Mouse (Mus musculus): Measurements from ENCODE around the gene Foxn3.

The Foxn3 gene

DNA sequence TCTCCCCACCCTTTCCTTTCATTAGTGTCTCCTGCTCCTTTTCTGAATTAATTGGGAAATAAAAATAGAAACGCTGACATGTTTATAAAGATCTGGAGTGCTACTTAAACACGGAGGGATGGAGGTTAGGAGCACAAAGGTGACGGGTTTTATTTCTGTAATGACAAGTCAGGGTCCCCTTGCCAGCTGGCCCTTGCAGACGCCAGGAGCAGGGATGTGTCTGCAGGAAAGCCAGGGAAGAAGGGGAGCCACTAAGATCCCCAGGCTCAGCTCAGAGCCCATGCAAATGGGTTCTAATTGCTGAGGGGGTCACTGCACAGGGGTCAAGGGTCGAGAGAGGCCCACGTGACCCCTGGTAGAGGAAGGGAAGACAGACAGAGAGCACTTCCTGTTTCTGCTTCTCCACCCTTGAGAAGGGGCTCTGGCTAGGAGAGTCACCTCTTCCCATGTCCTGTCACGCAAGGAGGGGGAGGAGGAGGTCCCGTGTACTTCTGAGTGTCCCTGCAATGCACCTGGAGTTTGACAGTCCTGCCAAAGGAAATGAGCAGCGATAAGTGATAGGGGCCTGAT, 36.7 kb downstream of the Foxn3 start:
- DNase-seq (ENCODE audit: low spot score) = peak; percentile 24

DNA sequence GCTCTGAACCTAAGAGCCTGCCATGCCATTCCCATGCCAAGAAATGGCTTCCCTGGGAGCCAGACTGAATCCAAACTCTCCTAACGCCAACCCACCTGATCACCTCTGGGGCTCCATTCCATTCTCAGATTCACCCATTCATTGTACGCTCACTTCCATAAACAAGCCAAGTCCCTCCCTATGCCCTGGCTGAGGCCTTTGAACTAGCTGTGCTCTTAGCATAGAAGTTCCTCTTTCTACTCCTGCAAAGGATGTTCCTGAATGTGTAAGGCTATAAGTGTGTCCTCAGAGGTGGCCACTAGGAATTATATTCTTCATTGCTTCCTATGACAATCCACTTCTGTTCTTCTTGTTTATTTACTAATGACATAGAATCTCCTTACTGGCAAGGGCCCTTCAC, 40.5 kb downstream of the Foxn3 start:
- no peak for DNase-seq (ENCODE audit: low spot score)

DNA sequence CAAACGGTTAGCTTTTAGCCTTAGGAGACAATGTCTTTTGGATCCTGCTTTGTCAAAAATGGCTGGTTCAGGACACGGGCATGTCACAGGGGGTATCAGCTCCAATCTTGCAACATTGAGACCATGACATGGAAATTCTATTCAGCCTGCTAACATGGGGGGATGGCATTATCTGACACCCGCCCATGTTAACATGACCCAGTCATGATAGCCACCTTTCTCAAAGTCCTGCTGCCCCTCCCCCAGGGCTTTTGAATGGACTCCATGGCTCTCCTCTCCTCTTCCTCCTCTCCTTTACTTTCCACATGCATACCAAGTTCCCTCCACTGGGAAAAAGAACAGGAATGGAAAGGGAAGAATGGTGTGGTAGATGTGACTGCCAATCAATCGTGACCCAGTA, 43.5 kb downstream of the Foxn3 start:
- no peak for DNase-seq (ENCODE audit: low spot score)

DNA sequence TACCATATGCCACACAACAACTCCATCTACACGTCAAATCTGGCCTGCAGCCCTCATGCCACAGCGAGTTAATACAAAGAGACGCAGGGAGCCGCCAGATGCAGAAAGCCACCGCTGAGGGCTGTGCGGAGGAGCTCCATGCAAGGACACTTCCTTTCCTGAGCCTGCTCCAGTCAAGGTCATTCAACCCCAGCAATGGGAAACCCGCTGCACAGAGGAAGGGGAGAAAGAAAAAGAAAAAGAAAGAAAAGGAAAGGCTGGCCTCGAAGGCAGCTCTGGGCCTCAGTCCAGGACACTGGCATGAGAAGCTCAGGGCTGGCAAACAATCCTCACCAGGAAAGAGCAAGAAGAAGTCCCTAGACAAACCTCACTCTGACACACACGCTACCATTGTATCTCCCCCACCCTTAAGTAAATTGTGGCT, 44.2 kb downstream of the Foxn3 start:
- DNase-seq (ENCODE audit: low spot score) = no peak

DNA sequence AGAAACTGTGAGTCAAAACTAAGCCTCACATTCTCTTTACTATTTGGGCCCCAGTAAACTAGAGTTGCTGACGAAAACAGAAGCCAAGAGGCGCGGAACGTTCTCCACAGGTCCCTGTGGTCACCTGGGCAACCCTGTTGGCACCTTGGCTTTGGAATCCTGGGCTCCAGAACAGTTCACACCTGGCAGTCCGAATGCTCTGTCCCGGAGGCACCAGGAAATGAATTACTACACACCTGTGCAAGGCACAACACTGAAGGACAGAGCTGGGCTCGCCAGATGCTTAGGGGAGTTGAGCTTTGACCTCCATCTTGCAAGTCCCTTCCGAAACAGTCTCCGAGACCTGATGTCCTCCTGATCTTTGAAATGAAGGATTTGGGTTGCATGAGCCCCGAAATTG, 44.7 kb downstream of the Foxn3 start:
- DNase-seq (ENCODE audit: low spot score) = no peak

DNA sequence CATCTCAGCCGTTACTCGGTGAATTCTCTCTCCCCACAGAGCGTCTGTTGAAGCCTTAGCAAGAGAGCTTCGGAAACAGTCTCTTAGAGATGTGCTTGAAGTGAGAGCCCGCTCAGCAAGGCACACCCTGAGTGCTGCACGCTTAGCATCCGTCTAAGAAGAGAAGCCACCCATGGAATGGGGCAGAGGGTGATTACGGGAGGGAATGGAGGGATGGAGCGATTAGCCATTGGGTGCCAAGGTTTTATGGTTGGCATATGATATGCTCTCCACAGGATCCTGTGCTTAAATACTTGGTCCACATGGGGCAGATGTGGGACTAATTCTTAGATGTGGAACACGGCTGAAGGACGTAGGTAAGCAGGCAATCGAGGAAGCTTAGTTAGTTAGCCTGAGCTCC, 45.3 kb downstream of the Foxn3 start:
- no peak for DNase-seq (ENCODE audit: low spot score)

DNA sequence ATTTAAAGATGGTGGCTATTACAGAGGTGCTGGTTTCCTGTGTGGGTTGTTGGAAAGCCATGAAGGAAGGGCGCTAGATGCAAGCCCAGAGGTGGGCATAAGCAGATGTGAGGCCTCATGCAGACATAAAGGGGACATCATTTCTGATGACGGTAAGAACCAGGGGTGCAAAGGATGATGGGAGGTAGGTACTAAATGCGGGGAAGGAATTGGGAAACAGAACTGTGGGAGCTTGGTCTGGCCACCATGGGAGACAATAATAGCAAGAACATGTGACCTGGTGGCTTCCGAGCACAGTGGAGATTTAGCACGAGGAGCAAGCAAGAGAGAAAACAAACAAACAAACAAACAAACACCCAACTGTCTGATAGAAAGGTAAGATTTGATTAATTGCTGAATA, 46.1 kb downstream of the Foxn3 start:
- DNase-seq (ENCODE audit: low spot score) = no peak

DNA sequence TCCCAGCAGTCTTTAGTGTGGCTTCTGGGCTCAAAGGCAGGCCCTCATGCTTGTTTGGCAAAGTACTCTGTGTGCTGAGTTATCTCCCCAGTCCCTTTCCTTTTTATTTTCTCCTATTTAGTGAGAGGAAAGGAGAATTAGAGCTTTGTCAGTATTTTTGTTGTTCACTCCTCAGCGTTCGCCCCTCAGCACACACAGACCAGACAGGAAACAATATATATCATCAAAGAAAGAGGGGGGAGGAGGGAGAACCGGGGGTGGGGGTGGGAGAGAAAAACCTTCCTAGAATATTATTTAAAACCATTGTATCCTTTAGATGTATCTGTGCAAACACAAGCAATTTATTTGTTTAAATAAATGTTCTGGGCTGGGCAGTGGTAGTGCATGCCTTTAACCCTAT, 47.9 kb downstream of the Foxn3 start:
- DNase-seq (ENCODE audit: low spot score) = no peak

DNA sequence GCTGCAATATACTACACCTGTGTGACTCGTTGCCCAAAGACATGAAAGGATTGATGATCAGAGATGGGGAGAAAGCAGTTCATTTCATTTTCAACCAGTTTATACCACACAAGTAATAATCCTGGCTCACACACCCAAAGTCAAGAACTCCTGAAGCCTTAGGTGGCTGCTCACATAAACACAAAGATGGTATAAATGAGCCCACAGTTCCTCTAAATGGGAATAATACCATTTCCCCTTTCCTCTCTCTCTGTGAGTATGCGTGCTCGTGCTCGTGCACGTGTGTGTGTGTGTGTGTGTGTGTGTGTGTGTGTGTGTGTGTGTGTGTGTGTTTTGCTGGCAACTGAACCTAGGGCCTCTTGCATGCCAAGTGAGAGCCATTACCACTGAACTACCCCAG, 51.7 kb downstream of the Foxn3 start:
- no peak for DNase-seq (ENCODE audit: low spot score)

DNA sequence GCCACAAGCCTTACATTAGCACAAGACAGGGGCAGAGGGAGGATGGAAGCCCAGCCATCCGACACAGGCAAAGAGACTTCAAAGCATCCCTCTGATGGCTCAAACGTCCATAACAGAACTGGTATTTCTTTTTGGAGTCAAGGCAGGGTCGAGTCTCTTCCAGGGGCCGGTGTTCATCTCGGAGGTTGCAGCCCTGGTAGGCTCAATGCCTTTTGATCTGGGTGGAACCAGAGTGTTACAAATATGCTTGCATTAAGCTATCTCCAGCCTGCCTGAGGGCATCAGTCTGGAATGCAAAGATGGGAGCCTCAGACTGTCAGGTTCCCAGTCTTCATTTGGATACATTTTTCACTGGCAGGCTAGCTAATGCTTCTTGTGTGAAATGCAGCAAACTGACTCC, 52.6 kb downstream of the Foxn3 start:
- peak; percentile 32 for DNase-seq (ENCODE audit: low spot score)

DNA sequence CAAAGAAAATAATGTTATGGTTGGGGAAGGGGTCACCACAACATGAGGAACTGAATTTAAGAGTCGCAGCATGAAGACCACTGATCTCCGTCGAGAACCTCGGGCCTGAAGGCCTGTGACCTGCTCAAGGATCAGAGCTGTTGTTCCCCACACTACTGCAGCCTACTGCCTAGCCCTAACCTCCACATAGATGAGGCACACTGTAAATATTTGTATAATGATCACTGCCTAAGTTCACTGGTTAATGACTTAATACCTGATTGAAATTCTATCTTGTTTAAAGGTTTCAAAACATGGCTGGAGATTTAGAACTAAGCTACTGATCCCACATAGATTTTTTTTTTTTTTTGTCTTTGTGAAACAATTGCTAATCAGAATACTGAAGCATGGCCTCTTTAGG, 61.2 kb downstream of the Foxn3 start:
- DNase-seq (ENCODE audit: low spot score) = no peak

DNA sequence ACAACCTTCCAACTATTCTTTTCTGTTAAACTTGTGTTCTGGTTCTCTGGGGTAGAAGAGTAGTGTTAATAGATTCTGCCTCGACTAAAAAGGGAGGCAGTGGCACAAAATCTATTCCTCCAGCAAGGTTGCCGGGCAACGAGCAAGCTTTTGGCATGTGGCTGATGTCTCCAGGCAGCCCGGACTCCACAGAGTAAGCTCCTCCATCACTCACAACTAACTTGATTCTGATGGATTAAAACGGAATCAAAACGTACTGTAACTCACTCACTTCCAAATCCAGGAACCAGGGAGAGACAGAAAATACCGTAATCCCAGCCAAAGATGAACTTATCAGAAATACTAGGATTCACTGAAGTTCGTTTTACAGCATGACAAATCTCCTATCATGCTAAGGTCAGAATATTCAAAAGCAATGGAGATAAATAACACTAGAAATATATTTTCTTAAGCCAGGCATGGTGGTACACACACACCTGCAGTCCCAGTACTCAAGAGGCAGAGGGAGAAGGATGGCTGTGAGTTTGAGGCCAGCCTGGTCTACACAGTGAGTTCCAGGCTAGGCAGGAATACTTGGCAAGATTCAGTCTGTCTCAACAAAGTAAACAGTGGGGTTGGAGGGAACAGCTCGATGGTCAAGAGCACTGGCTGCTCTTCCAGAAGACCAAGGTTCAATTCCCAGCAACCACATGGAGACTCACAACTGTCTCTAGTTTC, 64.2 kb downstream of the Foxn3 start:
- peak; percentile 53 for DNase-seq (ENCODE audit: low spot score)

DNA sequence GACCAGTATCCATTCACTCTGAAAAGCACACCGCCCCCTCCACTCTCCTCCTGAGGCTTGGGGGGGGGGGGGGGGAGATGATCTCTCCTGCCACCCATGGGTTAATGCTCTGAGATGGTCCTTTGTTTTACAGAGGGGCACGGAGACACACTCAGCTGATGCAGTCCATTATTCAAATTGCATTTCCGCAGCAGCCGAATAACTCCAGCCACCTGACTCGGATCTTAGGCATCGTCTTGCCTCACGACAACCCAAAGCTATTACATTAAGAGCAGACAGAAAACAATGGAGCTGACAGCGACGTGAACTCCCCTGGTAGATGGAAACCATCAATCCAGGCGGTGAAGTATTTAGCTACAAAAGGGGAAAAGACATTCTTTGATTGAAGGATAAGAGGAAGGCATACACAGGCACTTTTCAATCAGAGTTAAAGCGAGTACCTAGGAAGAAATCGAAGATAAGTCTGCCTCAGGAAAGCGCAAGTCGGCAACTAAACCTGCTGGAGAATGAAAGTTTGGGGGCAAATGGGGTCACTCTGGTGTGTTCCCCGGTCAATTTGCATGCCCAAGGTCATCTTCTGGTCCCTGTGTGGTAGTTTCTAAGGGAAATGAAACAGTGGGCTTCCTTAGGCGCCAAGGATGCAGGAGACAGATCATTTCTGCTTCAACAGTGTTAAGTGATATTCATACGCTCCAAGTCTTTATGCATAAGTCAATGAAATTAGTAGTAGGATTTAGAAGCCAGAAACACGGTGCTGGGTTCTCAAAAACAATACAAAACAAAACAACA, 65.0 kb downstream of the Foxn3 start:
- DNase-seq (ENCODE audit: low spot score) = peak; percentile 34

DNA sequence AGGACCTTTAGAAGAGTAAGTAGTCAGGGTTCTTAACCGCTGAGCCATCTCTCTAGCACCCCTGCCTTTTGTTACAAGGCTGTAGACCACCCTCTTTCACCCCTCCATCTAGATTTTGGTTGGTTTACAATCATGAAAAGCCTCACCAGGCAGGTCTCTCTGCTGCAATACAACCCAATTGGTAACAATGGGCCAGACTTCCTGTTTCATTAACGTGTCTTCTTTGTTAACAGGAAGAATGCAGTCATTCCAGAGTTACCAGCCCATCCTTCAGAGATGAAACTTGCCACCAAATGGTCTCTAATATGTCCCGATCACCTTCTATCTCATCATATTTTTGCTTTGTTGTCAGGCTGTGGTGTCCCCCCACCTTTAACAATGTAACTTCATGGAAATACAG, 66.4 kb downstream of the Foxn3 start:
- no peak for DNase-seq (ENCODE audit: low spot score)

DNA sequence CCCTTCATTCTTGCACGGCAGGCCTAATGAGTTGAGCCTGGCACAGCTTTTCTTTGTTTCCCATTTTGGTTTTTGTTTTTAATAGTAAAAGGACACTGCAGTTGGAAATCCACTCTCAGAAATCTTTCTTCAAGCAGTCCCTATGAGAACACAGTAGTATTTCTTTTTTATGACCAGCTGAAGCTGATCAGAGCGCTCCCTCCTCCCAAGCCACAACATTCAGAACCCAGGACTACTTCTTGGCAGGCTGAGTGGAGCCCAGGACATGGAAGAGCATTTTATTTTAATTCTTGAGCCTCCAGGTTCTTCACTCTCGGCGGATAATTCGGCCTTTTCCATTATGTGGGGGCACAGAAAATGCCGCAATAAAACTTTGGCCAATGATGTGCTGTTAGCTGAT, 73.2 kb downstream of the Foxn3 start:
- no peak for DNase-seq (ENCODE audit: low spot score)

DNA sequence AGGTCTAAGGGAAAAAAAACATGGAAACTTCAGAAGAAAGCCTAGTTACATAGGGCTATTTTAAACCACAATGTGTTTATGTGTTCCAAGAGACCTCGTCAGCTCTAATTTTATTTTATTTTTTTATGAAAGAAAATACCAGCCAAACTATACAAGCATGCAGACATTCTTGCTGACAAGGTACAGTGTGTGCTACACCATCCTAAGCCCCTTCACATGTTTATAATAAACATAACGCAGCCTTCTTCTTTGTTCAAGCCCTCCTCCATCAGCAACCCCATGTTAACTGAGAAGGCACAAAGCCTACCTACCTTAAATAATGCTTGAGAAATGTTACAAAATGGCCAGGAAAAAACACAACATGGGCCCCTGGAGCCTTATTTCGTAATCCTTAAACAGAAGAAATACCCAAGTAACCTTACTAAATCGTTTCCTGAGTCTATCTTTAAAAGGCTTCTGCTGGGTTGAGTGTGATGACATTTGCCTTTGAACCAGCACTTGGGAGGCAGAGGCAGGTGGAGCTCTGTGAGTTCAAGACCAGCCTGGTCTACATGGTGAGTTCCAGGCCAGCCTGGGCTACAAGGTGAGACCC, 74.3 kb downstream of the Foxn3 start:
- no peak for DNase-seq (ENCODE audit: low spot score)

DNA sequence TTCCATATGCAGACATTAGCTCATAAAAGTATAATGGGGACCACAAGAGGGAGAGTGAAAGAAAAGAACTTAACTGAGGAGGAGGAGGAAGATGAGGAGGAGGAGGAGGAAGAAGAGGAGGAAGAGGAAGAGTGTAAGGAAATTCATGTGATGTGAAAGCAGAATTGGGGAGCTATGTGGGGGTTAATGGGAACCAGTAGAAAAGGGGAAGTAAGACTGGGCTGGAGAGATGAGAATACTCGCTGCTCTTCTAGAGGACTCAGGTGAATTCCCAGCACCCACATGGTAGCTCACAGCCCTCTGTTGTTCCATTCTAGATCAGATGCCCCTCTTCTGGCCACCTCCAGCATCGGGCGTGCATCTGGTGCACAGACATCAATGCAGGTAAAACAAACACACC, 83.0 kb downstream of the Foxn3 start:
- no peak for DNase-seq (ENCODE audit: low spot score)

DNA sequence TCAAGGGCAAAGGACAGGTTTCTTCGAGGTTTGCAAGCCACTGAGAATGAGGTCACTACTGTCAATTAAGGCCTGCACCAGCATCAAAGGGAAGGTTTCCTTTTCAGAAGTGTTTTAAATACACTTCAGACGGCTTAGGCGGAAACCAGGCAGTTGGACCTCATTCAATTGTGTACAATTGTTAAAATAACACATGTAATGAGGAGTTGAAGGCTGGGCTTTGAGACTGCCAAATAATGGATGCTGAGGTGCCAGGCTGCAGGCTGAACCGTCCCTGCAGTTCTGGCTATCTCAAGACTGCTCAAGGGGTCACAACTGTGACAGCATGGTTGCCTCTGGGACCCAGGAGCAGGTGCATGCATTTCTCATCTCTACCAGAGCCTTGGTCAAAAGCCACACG, 89.2 kb downstream of the Foxn3 start:
- DNase-seq (ENCODE audit: low spot score) = no peak

DNA sequence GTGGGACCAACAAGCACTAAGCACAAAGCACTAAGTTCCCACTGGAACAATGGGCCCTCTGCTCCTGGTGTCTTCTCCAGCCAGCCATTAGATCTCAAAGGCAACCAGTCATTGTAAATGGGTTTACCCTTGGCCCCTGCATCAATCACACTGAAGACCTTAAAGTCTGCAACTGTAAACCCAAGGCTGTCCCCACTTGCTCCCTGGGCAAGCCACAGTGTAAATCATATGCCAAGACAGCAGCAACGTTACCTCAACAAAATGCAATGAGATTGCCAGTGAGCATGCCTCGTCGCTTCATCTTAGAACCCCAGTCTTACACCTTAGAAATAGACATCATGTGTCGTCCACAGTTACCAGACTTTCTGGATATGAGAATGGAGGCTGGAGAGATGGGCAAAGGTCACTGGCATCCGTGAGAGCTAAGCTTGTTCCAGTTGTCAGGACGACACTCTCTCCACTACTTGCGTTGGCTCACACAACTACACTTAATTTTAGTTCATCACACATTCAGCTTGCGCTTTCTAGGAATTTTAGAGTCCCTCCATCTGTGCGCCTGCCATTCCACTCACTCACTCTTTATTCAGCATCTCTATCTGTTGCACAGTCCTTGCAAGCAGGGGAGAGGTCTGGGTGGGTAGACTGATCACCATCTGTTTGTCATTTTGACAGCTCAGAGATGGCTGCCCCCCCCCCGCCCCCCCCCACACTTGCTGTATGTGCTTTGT, 89.8 kb downstream of the Foxn3 start:
- DNase-seq (ENCODE audit: low spot score) = no peak

DNA sequence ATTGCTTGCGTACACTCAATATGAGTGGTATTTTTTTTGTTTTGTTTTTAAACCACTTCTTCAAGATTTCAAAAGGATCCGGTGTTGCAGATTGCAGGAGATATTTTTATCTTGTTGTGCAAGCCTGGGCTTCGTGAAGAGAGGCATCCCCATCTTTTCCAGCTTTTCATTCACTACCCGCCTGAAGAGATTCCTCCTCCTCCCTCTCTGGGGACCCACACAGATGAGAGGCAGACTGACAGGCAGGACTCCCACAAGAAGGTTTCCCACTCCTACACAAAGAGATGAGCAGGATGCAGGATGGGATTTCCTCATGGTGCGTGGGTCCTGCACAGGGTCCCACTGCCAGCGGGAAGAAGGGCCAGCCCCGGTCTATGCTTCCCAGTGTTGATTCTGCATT, 92.0 kb downstream of the Foxn3 start:
- no peak for DNase-seq (ENCODE audit: low spot score)

DNA sequence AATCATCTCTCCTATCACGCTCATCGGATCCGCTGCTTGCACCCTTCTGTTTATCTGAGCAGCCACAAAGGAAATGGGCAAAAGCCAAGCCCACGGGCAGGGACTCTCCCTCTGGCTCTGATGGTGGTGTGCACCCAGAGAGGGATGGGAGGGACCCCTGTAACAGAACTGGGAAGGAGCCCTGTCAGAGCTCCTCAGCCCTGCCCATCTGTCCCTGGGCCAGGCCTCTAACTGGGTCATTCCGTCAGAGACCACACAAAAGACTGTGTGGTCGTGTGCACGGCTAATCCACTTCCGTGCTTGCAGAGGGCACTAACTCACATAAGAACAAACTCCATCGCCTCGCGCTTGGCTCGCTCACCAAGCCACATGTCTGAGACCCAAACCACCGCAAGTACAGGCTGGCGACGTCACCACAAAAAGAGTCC, 95.5 kb downstream of the Foxn3 start:
- DNase-seq (ENCODE audit: low spot score) = peak; percentile 23

DNA sequence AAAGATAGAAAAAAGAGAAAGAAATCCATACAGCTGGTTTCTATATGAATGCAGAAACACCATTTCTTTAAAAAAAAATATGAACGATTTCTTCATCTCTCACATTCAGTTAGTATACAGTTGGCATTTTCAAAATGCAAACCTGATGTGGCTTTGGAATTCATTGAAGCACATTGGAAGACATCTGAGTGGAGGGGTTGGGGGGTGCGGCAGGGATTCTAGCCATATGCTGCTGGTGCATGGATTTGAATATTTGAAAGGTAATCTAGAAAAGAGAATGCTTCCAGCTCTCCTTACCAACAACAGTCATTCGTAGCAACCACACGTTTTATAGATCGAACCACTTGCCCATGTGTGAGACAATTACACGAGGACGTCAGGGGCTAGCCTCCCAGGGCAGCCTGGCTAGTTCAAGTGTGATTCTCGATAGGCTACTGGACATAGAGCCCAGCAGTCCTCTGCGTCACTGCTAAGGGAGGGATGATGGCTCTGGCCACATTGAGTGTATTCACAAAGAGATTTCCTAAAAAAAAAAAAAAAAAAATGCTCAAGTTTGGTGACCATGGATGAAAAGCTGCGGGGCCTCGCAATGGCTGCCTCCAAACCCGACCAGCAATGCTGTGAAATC, 96.0 kb downstream of the Foxn3 start:
- DNase-seq (ENCODE audit: low spot score) = no peak
